Mouse (Mus musculus): ENCODE measurements around the gene 0610009B22Rik.

Gene 0610009B22Rik

DNA sequence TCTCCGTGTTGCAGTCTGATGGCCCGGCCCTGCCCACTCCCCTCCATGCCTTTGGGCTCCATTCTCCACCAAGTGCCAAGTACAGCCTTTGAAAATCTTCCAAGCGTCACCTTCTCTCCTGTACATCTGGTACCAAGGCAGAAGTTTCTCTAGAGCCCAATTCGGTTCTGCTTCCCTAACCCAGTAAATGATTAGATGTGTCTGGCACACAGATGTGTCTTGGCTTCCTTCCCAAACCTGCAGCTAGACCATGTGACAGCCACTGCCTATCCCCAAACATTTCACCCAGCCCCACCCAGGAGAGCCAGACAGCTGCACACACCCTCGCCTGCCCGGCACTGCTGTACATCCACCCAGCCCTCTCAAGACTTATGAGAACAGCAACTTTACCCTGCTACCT is 30.0 kb downstream of the 0610009B22Rik start:
- no peak for DNase-seq (ENCODE audit: low spot score)

DNA sequence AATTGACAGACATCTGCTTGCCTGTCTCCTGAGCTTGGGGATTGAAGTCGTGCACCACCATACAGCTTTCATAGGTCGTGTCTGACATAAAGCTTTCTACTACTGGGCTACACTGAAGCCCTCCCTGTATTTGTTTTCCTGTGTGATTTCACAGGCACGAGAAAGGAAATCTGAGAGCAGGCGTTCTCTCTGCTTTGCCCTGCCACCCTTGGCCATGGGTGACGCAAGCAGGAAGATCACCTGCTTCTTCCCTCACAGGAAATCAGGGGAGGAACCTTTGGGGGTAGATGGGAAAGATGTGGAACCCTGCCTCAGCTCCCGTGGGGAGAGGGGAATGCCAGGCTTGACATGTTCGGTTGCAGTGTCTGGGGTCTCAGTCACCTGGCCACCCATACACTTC is 30.4 kb downstream of the 0610009B22Rik start:
- no peak for DNase-seq (ENCODE audit: low spot score)

DNA sequence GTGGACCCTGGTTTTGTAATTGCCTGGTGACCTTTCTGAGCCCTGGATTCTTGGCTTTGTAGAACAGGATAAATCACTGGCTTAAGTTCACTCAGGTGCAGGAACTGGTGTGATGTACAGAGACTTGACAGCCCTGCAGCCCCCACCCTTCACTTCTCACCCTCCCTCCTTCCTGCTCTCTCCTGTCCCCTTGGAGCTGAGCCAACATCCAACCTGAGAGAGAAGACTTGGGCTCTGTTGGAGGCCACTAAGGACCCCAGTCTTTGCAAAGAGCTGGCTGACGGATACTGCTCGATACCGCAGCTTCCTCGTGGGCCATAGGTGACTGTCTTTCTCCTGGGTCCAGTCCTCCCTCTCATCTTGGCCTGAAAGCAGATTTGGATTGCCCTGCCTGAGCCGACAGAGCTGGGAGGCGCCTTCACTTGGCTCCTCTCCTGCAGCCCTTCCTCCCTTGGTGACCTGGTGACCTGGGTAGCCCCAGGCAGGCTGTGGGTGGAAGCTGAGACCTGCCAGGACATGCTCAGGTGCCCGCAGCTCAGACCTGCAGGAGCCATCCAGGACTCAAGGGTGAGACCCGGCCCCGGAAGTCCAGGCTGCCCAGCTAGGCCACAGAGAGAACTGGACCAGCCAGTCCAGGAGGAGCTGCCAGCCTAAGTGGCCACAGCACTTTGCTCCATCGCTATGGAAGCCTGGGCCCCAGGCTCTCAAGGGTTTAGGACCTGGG is 31.7 kb downstream of the 0610009B22Rik start:
- no peak for DNase-seq (ENCODE audit: low spot score)

DNA sequence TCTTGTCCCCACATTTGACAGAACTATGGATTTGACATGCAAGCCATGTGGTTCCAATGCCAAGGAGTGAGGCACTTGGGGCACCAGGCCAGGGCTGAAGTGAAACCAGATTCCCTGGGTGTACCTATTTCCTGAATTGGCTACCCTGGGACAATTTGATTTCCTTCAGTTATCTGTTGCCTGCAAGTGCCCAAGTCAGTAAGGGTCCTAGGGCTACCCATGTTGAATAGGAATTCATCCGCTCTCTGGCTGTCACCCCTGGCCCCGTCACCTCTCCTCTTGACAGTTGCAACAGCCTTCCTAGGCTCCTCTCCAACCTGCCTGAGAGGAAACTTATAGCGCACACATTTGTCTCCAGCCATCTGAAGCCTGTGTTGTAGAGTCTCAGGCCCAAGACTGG is 33.8 kb downstream of the 0610009B22Rik start:
- no peak for DNase-seq (ENCODE audit: low spot score)

DNA sequence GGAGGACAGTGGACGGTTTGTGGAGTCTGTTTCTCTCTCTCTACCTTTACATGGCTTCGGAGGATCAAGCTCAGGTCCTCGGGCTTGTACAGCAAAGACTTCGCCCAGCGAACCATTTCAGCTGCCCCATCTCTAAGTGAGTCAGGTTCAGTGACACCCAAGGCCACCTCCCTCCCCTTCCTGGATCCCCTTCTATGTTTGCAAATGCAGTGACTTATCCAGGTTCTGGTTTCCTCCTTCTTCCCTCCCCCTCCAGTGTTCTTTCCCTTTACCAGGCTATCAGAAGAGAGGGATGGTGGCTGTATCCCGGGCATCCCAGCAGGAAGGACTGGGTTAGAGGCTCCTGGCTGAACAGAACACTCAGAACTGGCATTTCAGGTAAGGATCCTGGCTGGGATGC is 34.9 kb downstream of the 0610009B22Rik start:
- DNase-seq (ENCODE audit: low spot score): no peak

DNA sequence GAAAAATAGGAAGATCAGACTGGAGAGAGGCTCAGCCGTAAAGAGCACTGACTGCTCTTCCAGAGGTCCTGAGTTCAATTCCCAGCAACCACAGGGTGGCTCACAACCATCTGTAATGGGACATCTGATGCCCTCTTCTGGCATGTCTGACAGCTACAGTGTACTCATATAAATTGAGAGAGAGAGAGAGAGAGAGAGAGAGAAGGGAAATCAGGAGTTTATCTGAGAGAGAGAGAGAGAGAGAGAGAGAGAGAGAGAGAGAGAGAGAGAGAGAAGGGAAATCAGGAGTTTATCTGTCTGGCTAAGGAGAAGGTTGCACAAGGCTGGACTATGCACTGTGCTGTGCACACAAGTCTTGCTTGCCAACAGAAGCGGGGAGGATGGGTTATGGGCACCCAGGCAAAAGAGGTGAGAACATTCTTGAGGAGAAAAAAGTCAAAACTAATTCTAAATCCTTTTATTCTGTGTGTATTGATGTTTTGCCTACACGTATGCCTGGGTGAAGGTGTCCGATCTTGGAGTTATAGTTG is 35.7 kb downstream of the 0610009B22Rik start:
- no peak for DNase-seq (ENCODE audit: low spot score)

DNA sequence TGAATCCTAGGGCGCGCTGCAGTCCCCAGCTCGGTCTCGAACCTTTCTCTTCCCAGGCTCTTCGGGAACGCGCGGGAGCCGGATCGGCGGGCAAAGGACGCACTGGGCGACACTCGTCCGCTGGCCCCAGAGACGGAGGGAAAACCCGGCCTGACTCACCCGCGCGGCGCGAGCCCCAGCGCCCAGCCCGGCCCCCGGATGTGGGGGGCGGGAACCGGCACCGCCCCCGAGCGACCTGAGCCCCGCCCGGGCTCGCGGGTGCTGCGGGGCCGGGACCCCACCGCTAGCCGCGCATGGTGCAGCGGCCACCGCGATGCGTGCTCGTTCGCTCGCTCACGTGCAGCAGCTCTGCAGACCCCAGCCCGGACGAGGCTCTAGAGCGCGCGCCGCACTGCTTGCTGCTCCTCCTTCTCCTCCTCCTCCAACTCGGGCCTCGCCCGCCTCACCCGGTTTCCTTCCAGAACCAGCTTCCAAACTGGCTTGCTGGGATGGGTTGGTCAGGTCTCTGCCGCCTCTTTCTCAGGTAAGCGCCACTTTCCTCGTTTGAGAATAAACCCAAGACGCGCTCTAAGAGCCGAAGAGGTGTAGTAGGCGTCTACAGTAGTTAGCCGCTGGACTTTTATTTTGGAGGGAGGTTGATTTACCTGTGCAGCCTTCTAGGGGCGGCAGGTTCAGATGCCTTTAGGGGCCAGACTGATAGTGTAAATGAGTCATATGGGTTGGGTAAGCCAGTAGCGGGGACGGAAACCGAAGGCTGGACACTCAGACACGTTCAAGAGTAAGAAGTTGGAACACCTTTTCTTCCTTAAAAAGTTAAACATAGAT is 37.8 kb downstream of the 0610009B22Rik start, which contains the start of the genes N4bp3 and D930048N14Rik:
N4bp3 (minus strand) TSS at position 152 of the 825 bp plus-strand sequence.
D930048N14Rik (plus strand) TSS at position 264 of the 825 bp plus-strand sequence.
- peak; percentile 36 for DNase-seq (ENCODE audit: low spot score)

DNA sequence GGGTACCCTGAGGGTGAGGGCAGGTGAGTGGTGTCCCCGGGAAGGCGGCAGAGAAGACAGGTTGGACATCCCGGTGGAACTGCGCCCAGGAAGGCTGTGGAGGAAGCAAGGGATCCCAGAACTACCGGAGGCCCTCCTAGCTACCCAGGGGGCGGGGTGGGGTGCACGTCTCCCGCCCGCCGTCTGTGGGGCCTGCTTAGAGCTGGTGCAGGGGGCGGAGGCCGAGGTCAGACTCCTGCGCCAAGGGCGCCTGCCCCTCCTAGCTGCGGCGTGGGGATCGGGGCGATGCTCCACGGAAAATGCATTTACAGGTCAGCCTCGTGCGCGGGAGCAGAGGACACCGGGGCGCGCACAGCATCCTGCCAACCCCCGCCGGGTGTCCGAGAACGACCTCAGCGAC is 38.4 kb downstream of the 0610009B22Rik start:
- DNase-seq (ENCODE audit: low spot score): no peak

DNA sequence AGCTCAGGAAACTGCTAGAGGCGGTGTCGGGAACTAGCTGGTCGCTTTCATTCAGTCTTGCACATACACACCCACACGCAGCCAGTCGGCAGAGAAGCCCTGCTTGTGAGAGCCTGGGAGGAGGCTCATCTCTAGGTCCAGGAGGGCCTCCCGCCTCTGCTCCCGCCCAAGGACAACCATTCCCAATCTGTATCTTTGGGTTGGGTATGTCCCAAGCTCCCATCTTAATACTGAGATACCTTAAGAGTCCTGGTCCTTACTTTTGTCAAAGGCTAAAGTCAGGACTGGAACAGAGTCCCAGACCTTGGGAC is 38.8 kb downstream of the 0610009B22Rik start:
- no peak for DNase-seq (ENCODE audit: low spot score)

DNA sequence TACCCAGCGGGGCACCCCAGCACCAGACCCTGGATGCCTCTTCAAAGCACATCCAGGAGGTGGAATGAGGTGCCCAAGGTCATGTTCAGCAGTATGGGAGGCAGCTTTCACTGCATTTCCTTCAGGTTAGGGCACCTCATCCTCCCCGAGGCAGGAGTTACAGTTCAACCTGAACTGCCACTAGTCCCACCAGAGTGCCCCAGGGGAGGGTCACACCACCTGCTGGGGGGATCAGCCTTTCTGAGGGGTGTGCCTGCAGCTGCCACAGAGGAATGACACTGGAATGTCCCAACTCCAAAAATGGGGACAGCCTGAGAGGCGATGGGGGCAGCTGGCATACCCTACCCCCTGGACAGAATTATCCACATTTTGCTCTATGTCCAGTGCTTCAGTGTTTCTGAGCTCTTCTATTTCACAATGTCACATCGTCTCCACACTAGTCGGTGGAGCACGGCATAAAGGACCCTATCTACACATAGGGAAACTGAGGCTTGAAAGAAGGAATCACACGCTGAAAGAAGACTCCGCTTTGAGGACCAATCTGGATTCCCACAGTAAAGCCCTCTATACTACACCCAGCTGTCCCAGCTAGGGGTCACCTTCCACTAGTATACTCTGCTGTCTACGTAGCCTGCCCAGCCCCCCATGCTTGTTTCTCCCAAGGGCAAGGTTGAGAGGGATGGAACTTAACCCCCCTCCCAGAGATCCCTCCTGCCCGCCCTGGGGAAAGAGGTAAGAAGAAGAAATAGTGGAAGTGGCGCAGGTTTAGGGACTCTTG is 39.4 kb downstream of the 0610009B22Rik start:
- DNase-seq (ENCODE audit: low spot score): no peak

DNA sequence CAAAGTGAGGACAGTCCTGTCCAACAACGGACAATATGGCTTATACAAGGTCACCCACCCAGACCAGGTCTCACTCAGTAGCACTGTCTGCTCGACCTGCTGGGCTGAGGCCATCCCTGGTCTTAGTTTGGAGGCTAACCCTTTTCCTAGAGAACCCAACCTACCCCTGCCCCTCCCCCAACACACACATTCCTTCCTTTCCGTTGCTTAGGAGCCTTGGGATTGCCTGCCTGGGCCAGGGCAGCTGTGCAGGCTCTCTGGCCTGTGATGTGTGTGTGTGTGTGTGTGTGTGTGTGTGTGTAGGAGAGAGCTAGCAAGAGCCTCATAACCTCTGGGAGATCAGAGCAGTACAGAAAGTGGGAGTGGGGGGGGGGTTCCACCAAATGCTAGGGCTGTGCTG is 40.1 kb downstream of the 0610009B22Rik start:
- no peak for DNase-seq (ENCODE audit: low spot score)

DNA sequence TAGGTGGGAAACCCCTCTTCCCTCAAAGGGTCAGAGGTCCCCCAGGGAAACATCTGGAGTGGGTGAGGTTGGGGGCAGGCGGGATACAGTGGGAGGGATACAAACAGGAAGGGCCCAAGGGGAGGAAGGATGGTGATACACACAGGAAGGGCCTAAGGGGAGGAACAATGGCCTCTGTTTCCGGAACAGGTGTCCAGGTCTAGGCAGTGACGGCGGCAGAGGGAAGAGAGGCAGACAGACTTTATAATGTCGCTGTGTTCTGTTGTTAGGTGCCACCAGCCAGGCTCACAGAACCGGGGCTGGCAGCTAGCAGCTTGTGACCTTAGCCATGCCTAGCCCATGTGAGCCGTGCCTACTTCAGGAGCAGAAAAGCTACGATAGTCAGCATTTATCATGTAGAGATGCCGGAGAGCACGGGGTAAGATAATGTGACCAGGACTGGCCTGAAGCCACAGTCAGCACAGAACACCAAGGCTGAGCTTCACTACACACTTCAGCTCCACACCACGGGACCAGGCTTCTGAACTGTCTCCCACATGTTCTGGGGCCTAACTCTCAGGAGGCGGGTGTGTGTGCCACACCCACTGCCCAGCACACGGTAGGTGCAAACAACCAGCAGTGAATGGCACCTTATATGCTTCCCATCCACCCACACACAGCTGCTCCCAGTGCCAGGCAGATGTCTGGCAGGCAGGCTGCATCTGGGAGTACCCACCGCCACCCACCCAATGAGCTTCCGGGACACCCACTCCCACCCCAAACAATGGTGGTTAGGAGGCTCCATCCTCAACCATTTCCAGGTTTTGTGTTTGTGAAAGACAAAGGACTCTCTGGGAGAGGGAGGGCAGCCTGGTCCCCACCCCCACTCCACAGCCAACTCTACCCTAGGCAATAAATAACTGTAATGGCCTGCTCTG is 41.7 kb downstream of the 0610009B22Rik start:
- DNase-seq (ENCODE audit: low spot score): no peak

DNA sequence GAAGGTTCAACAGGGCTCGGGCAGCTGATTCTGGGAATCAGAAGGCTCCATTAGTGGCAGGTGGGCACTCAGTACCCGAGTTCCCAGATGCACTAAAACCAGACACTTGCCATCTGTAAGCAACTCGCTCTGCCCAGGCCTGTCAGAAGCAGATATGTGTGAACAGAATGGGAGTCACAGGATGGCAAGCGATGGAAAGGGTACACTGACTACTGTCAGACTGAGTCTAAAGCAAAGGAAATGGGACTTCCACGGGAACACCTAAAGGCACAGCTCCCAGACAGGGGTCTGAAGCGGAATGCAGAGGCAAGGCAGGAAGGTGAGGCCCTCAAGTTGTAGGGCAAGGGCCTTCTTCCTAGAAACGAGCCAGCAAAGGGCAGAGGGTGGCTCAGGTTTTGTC is 42.4 kb downstream of the 0610009B22Rik start:
- DNase-seq (ENCODE audit: low spot score): no peak

DNA sequence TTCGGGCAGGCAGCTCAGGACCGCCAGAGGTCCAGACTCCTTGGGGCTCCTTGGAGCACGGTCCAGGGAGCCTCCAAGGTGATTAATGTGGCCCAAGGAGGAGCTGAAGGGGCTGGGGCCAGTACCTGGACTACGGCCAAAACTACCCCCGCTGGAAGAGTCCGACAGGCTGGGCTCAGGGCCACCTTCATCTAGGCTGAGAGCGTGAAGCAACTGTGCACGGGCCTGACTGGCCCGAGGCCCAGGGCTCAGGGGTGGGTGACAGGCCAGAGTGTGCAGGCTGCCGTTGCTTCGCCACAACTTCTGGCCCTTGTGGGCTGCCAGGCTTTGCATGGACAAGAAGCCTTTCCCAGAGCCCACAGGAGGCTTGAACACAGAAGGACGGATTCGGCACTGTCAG is 43.4 kb downstream of the 0610009B22Rik start:
- DNase-seq (ENCODE audit: low spot score): no peak

DNA sequence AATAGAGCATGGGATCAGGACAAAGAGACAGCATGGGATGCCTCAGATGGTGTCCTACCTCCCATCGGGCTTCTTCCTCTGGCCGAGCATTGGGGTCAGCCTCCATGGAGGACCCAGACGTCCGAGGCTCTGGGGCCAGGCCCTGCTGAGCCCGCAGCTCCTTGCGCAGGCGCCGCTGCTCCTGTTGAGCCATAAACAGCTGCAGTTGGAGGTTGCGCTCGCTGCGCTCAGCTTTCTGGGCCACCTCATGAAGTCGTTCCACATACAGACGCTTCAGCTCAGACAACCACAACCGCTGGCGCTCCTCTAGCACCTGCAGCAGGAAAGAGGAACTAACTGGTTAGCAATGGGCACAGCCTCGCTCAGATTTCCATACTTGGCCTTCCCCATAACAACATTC is 44.5 kb downstream of the 0610009B22Rik start:
- DNase-seq (ENCODE audit: low spot score): no peak

DNA sequence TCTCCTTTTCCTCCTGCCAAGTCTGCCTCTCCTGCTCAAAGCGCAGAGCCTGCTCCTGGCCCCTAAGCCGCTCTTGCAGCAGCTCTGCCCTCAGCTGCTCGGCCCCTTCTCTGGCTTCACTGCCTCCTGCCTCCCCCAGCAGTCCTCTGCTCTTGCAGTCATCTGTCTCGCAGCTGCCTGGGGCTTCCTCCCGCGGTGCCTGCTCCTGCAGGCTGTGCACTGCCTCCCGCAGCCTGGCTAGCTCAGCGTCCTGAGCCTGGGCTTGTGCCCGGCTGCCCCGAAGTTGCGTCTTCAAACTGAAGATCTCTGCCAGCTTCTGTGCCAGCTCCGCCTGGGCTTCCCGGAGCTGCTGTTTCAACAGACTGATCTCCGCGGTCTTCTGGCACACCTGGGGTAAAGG is 44.9 kb downstream of the 0610009B22Rik start:
- no peak for DNase-seq (ENCODE audit: low spot score)

DNA sequence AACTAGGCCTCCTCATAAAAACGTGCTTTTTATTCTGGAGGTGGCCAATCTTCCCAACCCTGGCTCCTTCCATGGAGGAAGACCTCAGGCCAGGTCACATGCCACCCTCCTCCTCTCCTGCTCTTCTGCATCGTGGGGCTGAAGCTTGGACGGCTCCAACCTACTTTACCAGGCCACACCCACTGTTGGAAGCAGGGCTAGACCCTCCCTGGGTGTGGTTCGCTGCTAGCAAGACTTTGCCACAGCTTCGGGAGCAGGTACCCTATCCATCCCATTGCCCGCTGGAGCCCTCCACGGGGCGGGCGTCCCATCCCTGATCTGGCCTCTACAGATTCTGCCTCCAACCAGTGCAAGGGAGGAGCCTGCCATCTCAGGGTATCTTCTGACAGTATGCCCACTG is 45.5 kb downstream of the 0610009B22Rik start:
- DNase-seq (ENCODE audit: low spot score): no peak

DNA sequence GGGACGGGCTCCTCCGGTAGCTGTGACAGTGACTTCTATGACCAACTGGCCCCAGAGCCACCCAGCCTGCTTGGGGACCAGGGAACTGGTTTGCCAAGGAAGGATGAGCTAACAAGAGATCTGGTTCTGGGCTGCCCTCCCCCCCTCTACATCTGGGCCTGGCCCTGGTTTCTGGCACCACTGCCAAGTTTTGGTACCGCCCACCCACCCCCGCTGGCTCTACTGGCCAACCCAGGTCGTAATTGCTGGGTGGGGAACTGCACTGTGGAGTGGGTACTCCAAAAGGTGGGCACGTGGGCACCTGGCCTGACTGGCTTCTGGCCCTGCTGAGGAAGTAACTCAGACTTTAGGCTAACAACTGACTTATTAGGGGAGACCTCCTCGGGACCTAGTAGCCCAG is 47.9 kb downstream of the 0610009B22Rik start:
- no peak for DNase-seq (ENCODE audit: low spot score)

DNA sequence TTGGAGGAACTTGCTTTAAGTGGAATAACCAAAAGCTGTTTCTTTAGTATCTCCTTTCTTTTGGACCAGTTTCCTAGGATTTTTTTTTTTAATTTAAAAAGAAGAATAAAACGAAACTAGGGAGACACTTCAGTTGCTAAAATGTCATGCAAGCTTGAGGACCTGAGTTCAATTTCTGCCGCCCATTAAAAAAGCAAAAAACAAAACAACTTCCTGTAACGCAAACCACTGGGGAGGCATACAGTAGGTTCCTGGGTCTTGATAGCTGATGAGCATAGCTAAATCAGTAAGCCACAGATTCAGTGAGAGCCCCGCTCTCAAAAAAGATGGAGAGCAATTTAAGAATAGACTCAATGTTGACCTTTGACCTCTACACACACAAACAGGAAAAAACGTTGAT is 50.2 kb downstream of the 0610009B22Rik start:
- no peak for DNase-seq (ENCODE audit: low spot score)

DNA sequence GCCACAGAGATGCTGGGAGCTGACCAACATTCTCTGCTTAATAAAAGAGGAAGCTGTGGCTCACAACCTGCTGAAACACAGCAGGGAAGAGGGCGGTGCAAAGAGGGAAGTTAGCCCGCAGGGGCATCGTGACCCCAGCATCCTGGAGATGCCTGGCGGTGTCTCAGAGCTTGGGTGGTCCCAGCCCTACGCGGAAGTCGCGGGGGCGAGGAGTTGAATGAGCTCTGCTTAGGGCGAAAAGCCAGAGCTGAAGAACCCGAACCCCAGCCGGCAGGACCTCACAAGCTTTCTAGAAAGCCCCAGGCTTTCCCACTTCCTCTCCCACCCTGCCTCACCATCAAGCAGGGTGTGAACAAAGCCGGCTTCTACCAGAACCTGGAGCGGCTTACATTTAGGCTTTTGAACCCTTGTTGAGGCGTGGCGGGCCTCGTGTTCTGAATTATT is 50.7 kb downstream of the 0610009B22Rik start:
- DNase-seq (ENCODE audit: low spot score): no peak

DNA sequence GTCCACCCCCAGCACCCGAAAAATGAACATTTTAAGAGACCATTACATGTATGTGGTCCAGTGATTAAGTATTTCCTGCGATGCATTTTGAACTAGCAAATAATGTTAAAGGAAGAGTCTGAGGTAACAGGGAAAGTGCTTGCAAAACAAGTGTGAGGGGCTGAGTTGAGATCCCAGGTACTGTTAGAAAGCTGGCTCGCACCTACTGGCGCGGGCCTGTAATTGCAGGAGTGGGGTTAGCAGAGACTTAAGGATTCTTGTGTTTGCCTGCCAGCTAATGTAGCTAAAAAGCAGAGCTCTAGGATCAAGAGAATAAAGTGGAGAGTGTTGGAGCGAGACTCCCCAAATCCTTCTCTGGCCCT is 52.4 kb downstream of the 0610009B22Rik start:
- no peak for DNase-seq (ENCODE audit: low spot score)
